Mouse (Mus musculus) liver, embryonic 16.5 days (tissue): ENCODE results near the gene Gls2. TPM values are rescaled to one million over a fixed set of nuclear protein-coding genes. Genes with fewer than 3 reads are reported as not detected.

Experiments
- ATAC-seq: fragments of 200-750 bp; cut with Nextera tagmentation; 2 replicates; pipeline ENCODE4 v1.8.0; 2017; ENCODE audit warnings: low read depth, mild to moderate bottlenecking, moderate number of reproducible peaks, moderate library complexity
- H3K27ac ChIP-seq: fragments of 300-500 bp; sonication (generic); 2 replicates; pipeline ENCODE4 v1.5.1; 2014; ENCODE audit warnings: mild to moderate bottlenecking, low read length
- H3K27me3 ChIP-seq: fragments of 300-500 bp; sonication (generic); 2 replicates; pipeline ENCODE4 v1.6.1; 2014; ENCODE audit warnings: low read depth, low read length, mixed read lengths; ENCODE audit not compliant: control insufficient read depth, insufficient read depth
- H3K36me3 ChIP-seq: fragments of 300-500 bp; sonication (generic); 2 replicates; pipeline ENCODE4 v1.6.1; 2014; ENCODE audit warnings: mild to moderate bottlenecking; ENCODE audit not compliant: control insufficient read depth, insufficient read depth
- H3K4me1 ChIP-seq: fragments of 300-500 bp; sonication (generic); 2 replicates; pipeline ENCODE4 v1.6.1; 2014; ENCODE audit warnings: low read depth, low read length, mixed read lengths; ENCODE audit not compliant: control insufficient read depth
- H3K4me2 ChIP-seq: fragments of 300-500 bp; sonication (generic); 2 replicates; pipeline ENCODE4 v1.6.1; 2014; ENCODE audit warnings: low read depth, low read length, mixed read lengths
- H3K4me3 ChIP-seq: fragments of 300-500 bp; sonication (generic); 2 replicates; pipeline ENCODE4 v1.5.1; 2014; ENCODE audit warnings: low read depth, mild to moderate bottlenecking, low read length
- H3K9ac ChIP-seq: fragments of 300-500 bp; sonication (generic); 2 replicates; pipeline ENCODE4 v1.6.1; 2014; ENCODE audit warnings: low read depth, low read length
- H3K9me3 ChIP-seq: fragments of 300-500 bp; sonication (generic); replicated peaks from 2 replicates; pipeline ENCODE4 v1.6.1; 2016; ENCODE audit warnings: low read length; ENCODE audit not compliant: control insufficient read depth
- WGBS: fragments of 180-500 bp; shearing (Covaris S2); extraction: QIAGEN DNeasy Blood & Tissue Kit; methylation state at CpG from one replicate; pipeline ENCODE4 v1.1.7; 2014; ENCODE audit not compliant: insufficient replicate concordance; 5-methylcytosine and 5-hydroxymethylcytosine counted together
- polyA plus RNA-seq: library from polyadenylated mRNA; unstranded; fragments of >200 nt; fragmentation: Nextera tagmentation; extraction: Ambion mirVana; gene quantifications from 2 replicates; pipeline ENCODE4 v1.2.1, GENCODE M21; 2015

Gls2 gene
- polyA plus RNA-seq, 1 experiment from 2014 or later = 21.4 TPM

- WGBS = under 1% methylated on average over 58 of the region's 58 CpGs
- H3K9ac ChIP-seq = peak within 1 kb of the TSS; percentile 88
- H3K4me2 ChIP-seq = peak within 1 kb of the TSS; percentile 89
- H3K27ac ChIP-seq = peak within 1 kb of the TSS; percentile 95
- peak; percentile 90 for ATAC-seq
- H3K4me3 ChIP-seq = peak within 1 kb of the TSS; percentile 84
- peaks cover 34% of the 10 kb centered on the region for H3K4me1 ChIP-seq
- H3K9me3 ChIP-seq = no peaks in the 10 kb centered on the region
- no peaks in the 10 kb centered on the region for H3K36me3 ChIP-seq
- no peaks in the 10 kb centered on the region for H3K27me3 ChIP-seq
Measured at GRCm38 (mm10) chr10:128231697-128232419, 37.6 kb downstream of the Gls2 start, which contains the start of gene Timeless. Gene Timeless (plus strand): TSS chr10:128232065.

- H3K27ac ChIP-seq = peak overlapping the region; percentile 95
- peak overlapping the region; percentile 89 for H3K4me2 ChIP-seq
- under 1% methylated on average over 14 of the region's 14 CpGs for WGBS
- ATAC-seq = peak; percentile 32
- H3K9me3 ChIP-seq = no peaks in the 10 kb centered on the region
- peaks cover 33% of the 10 kb centered on the region for H3K4me1 ChIP-seq
- H3K9ac ChIP-seq = peak overlapping the region; percentile 88
- peak overlapping the region; percentile 84 for H3K4me3 ChIP-seq
- no peaks in the 10 kb centered on the region for H3K27me3 ChIP-seq
- no peaks in the 10 kb centered on the region for H3K36me3 ChIP-seq
Measured at GRCm38 (mm10) chr10:128232420-128232985, 38.2 kb downstream of the Gls2 start.

- no peak overlapping the region for H3K9ac ChIP-seq
- H3K27ac ChIP-seq = no peak overlapping the region
- no peak for ATAC-seq
- peaks cover 19% of the 10 kb centered on the region for H3K4me1 ChIP-seq
- H3K36me3 ChIP-seq = peaks cover 13% of the 10 kb centered on the region
- no peak overlapping the region for H3K4me2 ChIP-seq
- 67% methylated on average over 4 of the region's 4 CpGs for WGBS
- H3K9me3 ChIP-seq = no peaks in the 10 kb centered on the region
- H3K27me3 ChIP-seq = no peaks in the 10 kb centered on the region
- H3K4me3 ChIP-seq = no peak overlapping the region
Measured at GRCm38 (mm10) chr10:128236321-128236720, 42.1 kb downstream of the Gls2 start.

DNA sequence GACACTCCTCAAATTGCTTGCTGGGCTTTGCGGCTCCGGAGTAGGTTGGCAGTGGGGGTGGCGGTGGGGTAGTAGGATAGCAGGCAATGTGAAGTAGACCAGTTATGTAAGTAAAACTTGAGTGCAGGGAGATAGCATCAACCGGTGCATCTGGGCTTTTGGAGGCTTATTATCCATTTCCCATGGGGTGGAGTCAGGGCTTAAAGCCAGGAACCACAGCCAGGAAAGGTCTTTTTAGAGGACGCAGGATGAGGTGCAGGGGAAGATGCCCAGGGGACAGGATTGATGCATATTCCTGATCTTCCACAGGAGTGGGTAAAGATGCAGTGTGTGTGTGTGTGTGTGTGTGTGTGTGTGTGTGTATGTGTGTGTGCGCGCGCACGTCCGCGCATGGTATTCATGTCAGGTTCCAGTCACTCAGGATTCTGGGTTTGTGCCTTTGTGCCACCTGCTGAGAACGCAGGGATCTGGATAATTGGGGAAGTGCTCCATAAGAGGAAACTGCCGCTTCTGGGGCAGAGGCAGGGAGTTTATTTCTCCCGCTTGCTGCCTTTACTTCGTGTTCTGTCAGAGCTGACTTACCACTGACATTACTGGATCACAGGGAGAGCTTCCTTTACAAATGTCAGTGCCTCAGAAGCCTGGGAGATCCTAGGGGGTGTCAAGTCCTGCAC lies 43.7 kb downstream of the Gls2 start:
- H3K9ac ChIP-seq = no peak overlapping the region
- H3K9me3 ChIP-seq = no peaks in the 10 kb centered on the region
- H3K4me1 ChIP-seq = peaks cover 17% of the 10 kb centered on the region
- 75% methylated on average over 15 of the region's 15 CpGs for WGBS
- H3K27ac ChIP-seq = no peak overlapping the region; the same call in 1 of the 2 replicates
- peaks cover 23% of the 10 kb centered on the region for H3K36me3 ChIP-seq
- H3K27me3 ChIP-seq = no peaks in the 10 kb centered on the region
- no peak for ATAC-seq
- H3K4me2 ChIP-seq = no peak overlapping the region
- no peak overlapping the region for H3K4me3 ChIP-seq

GRCm38 (mm10) chr10:128239140-128239539 lies 44.9 kb downstream of the Gls2 start:
- no peak for ATAC-seq

DNA sequence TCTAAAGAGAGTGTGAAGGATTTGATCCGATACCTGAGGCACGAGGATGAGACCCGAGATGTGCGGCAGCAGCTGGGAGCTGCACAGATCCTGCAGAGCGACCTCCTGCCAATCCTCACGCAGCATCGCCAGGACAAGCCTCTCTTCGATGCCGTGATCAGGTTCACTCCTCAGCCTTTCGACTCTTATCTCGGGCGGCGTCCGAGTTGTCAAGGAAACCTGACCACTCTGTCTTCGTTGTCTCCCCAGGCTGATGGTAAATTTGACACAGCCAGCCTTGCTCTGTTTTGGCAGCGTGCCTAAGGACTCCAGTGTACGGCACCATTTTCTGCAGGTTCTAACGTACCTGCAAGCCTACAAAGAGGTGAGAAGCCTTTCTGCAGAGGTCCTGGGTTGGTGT lies 45.9 kb downstream of the Gls2 start:
- Histone ChIP-seq H3K27ac (no peak overlapping the region), H3K9me3 (no peaks in the 10 kb centered on the region), H3K4me3 (no peak overlapping the region), H3K27me3 (no peaks in the 10 kb centered on the region), H3K4me2 (no peak overlapping the region), H3K9ac (no peak overlapping the region), H3K36me3 (peaks cover 41% of the 10 kb centered on the region), H3K4me1 (peaks cover 9% of the 10 kb centered on the region)
- WGBS = 44% methylated on average over 18 of the region's 18 CpGs
- ATAC-seq = no peak

More at GRCm38 (mm10) chr10:128239140-128239539, 44.9 kb downstream of the Gls2 start:
- no peak overlapping the region for H3K9ac ChIP-seq
- 72% methylated on average over 4 of the region's 4 CpGs for WGBS
- peaks cover 10% of the 10 kb centered on the region for H3K4me1 ChIP-seq
- H3K27ac ChIP-seq = no peak overlapping the region
- H3K36me3 ChIP-seq = peaks cover 33% of the 10 kb centered on the region
- no peaks in the 10 kb centered on the region for H3K9me3 ChIP-seq
- no peaks in the 10 kb centered on the region for H3K27me3 ChIP-seq
- no peak overlapping the region for H3K4me2 ChIP-seq
- no peak overlapping the region for H3K4me3 ChIP-seq

DNA sequence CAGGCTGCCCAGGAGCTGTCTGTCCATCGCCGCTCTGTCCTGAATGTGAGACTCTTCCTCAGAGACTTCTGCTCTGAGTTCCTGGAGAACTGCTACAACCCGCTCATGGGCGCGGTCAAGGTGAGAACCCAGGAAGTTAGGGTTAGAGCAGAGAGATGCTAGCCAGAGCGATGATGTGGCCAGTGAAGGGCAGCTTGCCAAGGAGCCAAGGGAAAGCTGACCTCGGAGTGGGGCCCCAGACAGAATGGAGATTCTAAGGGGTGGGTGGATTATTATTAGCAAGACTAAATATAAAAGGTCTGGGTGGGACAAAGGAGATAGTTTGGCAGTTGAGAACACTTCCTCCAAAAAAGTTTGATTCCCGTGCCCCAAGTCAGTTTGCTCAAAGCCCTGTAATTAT lies 49.0 kb downstream of the Gls2 start:
- no peak overlapping the region for H3K9ac ChIP-seq
- no peaks in the 10 kb centered on the region for H3K27me3 ChIP-seq
- H3K36me3 ChIP-seq = peaks cover 63% of the 10 kb centered on the region
- no peak overlapping the region for H3K4me3 ChIP-seq
- no peak overlapping the region for H3K27ac ChIP-seq
- ATAC-seq = no peak
- H3K4me1 ChIP-seq = peaks cover 4% of the 10 kb centered on the region
- 90% methylated on average over 8 of the region's 8 CpGs for WGBS
- H3K9me3 ChIP-seq = no peaks in the 10 kb centered on the region
- no peak overlapping the region for H3K4me2 ChIP-seq

- Histone ChIP-seq H3K4me2 (no peak overlapping the region), H3K27me3 (no peaks in the 10 kb centered on the region), H3K27ac (no peak overlapping the region), H3K9me3 (no peaks in the 10 kb centered on the region), H3K4me1 (peaks cover 4% of the 10 kb centered on the region; the same call in 1 of the 2 replicates), H3K9ac (no peak overlapping the region), H3K36me3 (peaks cover 66% of the 10 kb centered on the region), H3K4me3 (no peak overlapping the region)
- no peak for ATAC-seq
- WGBS = 89% methylated on average over 15 of the region's 15 CpGs
Measured at GRCm38 (mm10) chr10:128244121-128244520, 49.9 kb downstream of the Gls2 start.
